Mouse (Mus musculus): ENCODE data around the gene Tyw3.

- no peak for TF ChIP-seq GATA1 (IDR thresholded peaks at IDR 0.05; ENCODE audit: low read length)
- no peak for TF ChIP-seq TAL1 (IDR thresholded peaks at IDR 0.05; ENCODE audit: low read length)
Measured at GRCm38 (mm10) chr3:154570029-154570575, 26.8 kb downstream of the Tyw3 start.
